Mouse (Mus musculus) embryonic facial prominence, embryonic 14.5 days (tissue): ENCODE measurements at regions not wholly inside any gene's neighbourhood (a gene's known extent, or its start where the extent isn't known, plus 50 kb on each side); places are given as distances from the start of the nearest gene placed in this dataset.

Experiments
- ATAC-seq: fragments of 200-750 bp; cut with Nextera tagmentation; 2 replicates; pipeline ENCODE4 v1.8.0; 2017; ENCODE audit warnings: low read depth, moderate number of reproducible peaks, moderate TSS enrichment
- DNase-seq: peaks from one replicate; pipeline ENCODE4 v3.0.0-alpha.2; 2015; ENCODE audit warnings: low spot score
- H3K27ac ChIP-seq: fragments of 300-500 bp; sonication (generic); replicated peaks from 2 replicates; pipeline ENCODE4 v1.5.1; 2014; ENCODE audit warnings: low read depth, mild to moderate bottlenecking, low read length, moderate library complexity
- H3K27me3 ChIP-seq: fragments of 300-500 bp; sonication (generic); replicated peaks from 2 replicates; pipeline ENCODE4 v1.6.1; 2014; ENCODE audit warnings: low read length; ENCODE audit not compliant: control insufficient read depth, insufficient read depth
- H3K36me3 ChIP-seq: fragments of 300-500 bp; sonication (generic); 2 replicates; pipeline ENCODE4 v1.6.1; 2014; ENCODE audit warnings: low read length, mixed read lengths; ENCODE audit not compliant: control insufficient read depth, insufficient read depth
- H3K4me1 ChIP-seq: fragments of 300-500 bp; sonication (generic); 2 replicates; pipeline ENCODE4 v1.6.1; 2014; ENCODE audit warnings: antibody characterized with exemption, low read length; ENCODE audit not compliant: control insufficient read depth, insufficient read depth
- H3K4me2 ChIP-seq: fragments of 300-500 bp; sonication (generic); 2 replicates; pipeline ENCODE4 v1.6.1; 2014; ENCODE audit warnings: low read depth, mild to moderate bottlenecking, low read length, moderate library complexity, mixed read lengths
- H3K4me3 ChIP-seq: fragments of 300-500 bp; sonication (generic); 2 replicates; pipeline ENCODE4 v1.5.1; 2014; ENCODE audit warnings: low read depth, mild to moderate bottlenecking, low read length
- H3K9ac ChIP-seq: fragments of 300-500 bp; sonication (generic); 2 replicates; pipeline ENCODE4 v1.6.1; 2014; ENCODE audit warnings: low read depth, mild to moderate bottlenecking, low read length, moderate library complexity, mixed read lengths
- H3K9me3 ChIP-seq: fragments of 300-500 bp; sonication (generic); 2 replicates; pipeline ENCODE4 v1.6.1; 2016; ENCODE audit warnings: low read length; ENCODE audit not compliant: control insufficient read depth
- WGBS: fragments of 180-500 bp; shearing (Covaris S2); extraction: QIAGEN DNeasy Blood & Tissue Kit; methylation state at CpG from one replicate; pipeline ENCODE4 v1.1.7; 2014; 5-methylcytosine and 5-hydroxymethylcytosine counted together

DNA sequence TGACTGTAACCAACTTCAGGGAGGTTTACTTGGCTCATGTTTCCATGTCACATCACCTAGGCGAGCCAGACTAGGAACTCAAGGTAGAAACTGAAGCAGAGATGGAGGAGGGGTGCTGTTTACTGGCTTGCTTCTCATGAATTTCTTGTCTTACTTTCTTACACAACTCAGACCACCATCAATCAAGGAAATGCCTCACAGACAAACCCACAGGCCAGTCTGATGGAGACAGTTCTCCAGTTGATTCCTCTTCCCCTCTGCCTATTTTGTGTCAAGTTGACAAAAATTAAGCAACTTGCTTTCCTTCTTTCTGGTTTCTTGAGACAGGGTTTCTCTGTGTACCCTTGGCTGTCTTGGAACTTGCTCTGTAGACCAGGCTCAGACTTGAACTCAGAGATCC lies 83.8 kb upstream of the Phip start:
- Histone ChIP-seq H3K27ac (no peak overlapping the region), H3K36me3 (no peaks in the 10 kb centered on the region), H3K4me3 (no peak overlapping the region), H3K9me3 (no peaks in the 10 kb centered on the region), H3K9ac (no peak overlapping the region), H3K4me1 (no peaks in the 10 kb centered on the region), H3K27me3 (no peaks in the 10 kb centered on the region), H3K4me2 (no peak overlapping the region)
- DNase-seq (no peak), ATAC-seq (no peak)
- 73% methylated on average over 1 of the region's 1 CpGs for WGBS

DNA sequence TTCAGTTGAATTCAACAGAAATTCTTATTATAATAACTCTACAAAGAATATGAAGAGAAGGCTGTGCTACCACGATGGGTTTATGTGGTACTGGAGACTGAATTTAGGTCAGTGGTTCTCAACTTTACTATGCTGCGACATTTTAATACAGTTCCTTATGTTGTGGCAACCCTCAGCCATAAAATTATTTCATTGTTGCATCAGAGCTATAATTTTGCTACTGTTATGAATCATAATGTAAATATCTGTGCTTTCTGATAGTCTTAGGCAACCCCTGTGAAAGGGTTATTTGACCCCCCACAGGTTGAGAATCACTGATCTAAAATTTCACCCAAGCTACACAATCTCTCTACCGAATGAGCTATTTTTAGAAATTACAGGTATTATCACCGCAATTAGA lies 80.9 kb upstream of the Phip start:
- H3K9me3 ChIP-seq = no peaks in the 10 kb centered on the region
- DNase-seq = no peak
- H3K4me1 ChIP-seq = no peaks in the 10 kb centered on the region
- no peak for ATAC-seq
- H3K36me3 ChIP-seq = no peaks in the 10 kb centered on the region
- WGBS = 90% methylated on average over 4 of the region's 4 CpGs
- no peak overlapping the region for H3K27ac ChIP-seq
- no peaks in the 10 kb centered on the region for H3K27me3 ChIP-seq
- no peak overlapping the region for H3K4me2 ChIP-seq
- H3K4me3 ChIP-seq = no peak overlapping the region
- no peak overlapping the region for H3K9ac ChIP-seq

DNA sequence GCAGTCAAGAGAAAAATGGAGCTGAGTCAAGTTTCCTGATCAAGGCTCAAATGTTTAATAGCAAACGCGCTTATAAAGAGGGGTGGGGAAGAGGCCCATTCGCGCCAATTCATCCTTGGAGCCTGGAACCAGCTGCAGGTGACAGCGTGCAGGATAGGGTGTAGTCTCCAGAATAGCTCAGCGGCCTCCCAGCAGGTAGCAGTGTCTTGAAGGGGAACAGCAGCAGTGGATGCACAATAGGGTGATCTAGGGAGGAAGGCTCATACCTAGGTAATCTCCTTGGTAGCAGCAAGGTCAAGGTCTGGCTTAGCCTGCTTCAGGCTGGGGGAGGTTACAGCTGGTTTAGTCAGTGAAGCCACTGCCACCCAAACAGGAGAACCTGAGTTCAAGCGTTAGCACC lies 76.3 kb upstream of the Phip start:
- no peak overlapping the region for H3K27ac ChIP-seq
- WGBS = 78% methylated on average over 7 of the region's 7 CpGs
- 0 out of 2 replicates have a peak, but pooled peaks cover 3% of the 10 kb centered on the region for H3K4me1 ChIP-seq
- no peak for DNase-seq
- H3K9me3 ChIP-seq = no peaks in the 10 kb centered on the region
- H3K9ac ChIP-seq = no peak overlapping the region
- H3K4me3 ChIP-seq = no peak overlapping the region
- no peak overlapping the region for H3K4me2 ChIP-seq
- no peaks in the 10 kb centered on the region for H3K27me3 ChIP-seq
- no peak for ATAC-seq
- H3K36me3 ChIP-seq = no peaks in the 10 kb centered on the region

DNA sequence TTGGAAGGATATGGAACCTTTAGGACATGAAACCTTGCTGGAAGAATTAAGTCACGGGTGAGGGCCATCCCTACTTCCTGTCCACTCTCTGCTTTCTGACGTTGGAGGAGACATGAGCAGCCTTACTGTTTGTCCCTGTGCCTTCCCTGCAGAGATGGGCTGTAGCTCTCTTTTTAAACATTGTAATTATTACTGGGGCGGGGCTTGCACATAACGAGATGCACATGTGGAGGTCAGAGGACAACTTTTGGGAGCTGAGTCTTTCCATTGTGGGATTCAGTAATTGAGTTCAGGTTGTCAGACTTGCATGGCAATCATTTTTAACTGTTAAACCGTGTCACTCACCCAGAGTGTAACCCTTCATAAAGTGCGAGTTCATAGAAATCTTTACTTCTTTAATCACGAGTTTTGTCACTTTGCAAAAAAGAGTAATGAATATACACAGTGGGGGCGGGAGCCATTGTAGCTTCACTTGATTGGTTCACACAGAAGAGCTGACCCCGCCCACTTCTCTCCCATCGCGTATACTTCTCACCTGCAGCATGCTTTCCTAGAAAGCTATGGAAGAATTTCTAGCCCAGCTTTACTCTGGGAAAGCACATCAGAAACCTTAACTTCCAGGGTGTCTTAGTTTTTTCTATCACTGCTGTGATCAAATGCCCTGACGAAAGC lies 72.4 kb upstream of the Phip start:
- Histone ChIP-seq H3K27me3 (no peaks in the 10 kb centered on the region), H3K4me3 (no peak overlapping the region), H3K9ac (no peak overlapping the region), H3K9me3 (no peaks in the 10 kb centered on the region), H3K36me3 (no peaks in the 10 kb centered on the region), H3K4me2 (peak overlapping the region; percentile 25; the same call in 1 of the 2 replicates), H3K4me1 (0 out of 2 replicates have a peak, but pooled peaks cover 3% of the 10 kb centered on the region), H3K27ac (no peak overlapping the region)
- ATAC-seq = no peak
- peak; percentile 29 for DNase-seq
- 34% methylated on average over 12 of the region's 12 CpGs for WGBS

DNA sequence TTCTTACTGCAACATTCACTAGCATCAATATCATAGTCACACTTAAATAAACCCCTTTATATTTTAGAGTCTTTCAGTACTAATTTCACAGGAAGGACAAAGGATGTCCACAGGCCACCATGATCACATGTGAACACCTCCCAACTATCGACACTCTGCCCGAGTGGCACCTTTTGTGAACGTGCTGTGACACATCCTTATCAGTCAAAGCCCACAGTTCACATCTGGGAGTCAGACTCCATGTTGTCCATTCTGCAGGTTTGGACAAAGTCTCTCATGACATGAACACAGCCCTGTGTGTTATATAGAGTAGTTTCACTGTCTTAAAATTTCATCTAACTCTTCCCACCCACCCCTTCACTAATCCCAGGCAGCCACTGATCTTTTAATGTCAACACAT lies 70.7 kb upstream of the Phip start:
- no peak overlapping the region for H3K9ac ChIP-seq
- H3K27me3 ChIP-seq = no peaks in the 10 kb centered on the region
- ATAC-seq (no peak), DNase-seq (no peak)
- H3K9me3 ChIP-seq = no peaks in the 10 kb centered on the region
- H3K27ac ChIP-seq = no peak overlapping the region
- H3K36me3 ChIP-seq = no peaks in the 10 kb centered on the region
- H3K4me2 ChIP-seq = no peak overlapping the region
- H3K4me3 ChIP-seq = no peak overlapping the region
- 88% methylated on average over 3 of the region's 3 CpGs for WGBS
- 0 out of 2 replicates have a peak, but pooled peaks cover 3% of the 10 kb centered on the region for H3K4me1 ChIP-seq

DNA sequence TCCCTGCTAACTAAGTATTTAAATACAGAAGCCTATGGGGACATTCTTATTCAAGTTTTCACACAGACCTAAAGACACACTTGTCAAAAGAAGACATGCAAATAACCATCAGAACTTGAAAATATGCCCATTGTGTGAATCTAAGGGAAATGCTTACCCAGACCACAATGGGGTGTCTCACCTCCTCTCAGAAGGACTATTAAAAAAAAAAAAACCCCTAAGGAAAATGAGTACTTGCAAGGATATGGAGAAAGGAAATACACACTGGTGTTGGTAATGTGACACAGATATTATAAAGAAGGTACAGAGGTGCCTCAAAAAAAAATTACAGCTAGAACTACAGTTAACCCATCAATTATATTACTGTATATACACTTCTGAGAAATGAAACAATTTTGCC lies 68.5 kb upstream of the Phip start:
- no peaks in the 10 kb centered on the region for H3K27me3 ChIP-seq
- H3K9ac ChIP-seq = no peak overlapping the region
- no peak overlapping the region for H3K27ac ChIP-seq
- no peak overlapping the region for H3K4me3 ChIP-seq
- H3K36me3 ChIP-seq = no peaks in the 10 kb centered on the region
- 0 out of 2 replicates have a peak, but pooled peaks cover 3% of the 10 kb centered on the region for H3K4me1 ChIP-seq
- H3K4me2 ChIP-seq = no peak overlapping the region
- no peak for ATAC-seq
- no peak for DNase-seq
- no peaks in the 10 kb centered on the region for H3K9me3 ChIP-seq

DNA sequence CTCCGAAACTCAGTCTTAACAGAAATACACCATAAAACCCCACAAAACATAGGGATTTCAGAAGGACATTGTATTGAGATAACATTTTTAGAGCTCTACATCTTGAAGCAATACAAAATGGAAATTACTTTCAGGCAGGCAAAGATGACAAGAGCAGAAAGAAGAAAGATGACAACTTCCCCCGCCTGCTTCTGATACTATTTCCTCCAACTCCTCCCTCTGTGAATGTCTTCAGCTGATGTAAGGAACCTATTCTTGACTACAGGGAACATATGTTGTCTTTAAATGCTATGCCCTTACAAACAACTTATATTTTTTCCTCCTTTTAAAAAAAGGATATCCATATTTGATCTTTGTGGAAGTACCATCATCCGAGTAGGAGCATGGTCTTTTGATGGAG lies 66.0 kb upstream of the Phip start:
- H3K4me2 ChIP-seq = no peak overlapping the region
- no peak overlapping the region for H3K9ac ChIP-seq
- WGBS = 81% methylated on average over 3 of the region's 3 CpGs
- no peaks in the 10 kb centered on the region for H3K9me3 ChIP-seq
- no peaks in the 10 kb centered on the region for H3K27me3 ChIP-seq
- DNase-seq = no peak
- H3K36me3 ChIP-seq = no peaks in the 10 kb centered on the region
- H3K27ac ChIP-seq = no peak overlapping the region
- no peaks in the 10 kb centered on the region for H3K4me1 ChIP-seq
- no peak overlapping the region for H3K4me3 ChIP-seq
- no peak for ATAC-seq

DNA sequence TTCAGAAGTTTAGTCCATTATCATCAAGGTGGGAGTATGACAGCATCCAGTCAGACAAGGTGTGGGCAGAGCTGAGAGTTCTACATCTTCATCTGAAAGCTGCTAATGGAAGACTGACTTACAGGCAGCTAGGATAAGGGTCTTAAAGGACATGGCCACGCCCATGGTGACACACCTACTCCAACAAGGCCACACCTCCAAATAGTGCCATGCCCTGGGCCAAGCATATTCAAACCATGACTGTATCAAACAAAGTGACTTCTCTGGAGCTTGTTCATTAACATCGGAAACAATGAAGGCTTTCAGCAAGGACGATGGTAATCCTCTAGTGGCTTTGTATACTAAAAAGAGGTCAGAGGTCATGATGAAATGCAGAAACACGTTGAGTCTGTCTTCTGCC lies 65.4 kb upstream of the Phip start:
- WGBS = 47% methylated on average over 4 of the region's 4 CpGs
- no peak for DNase-seq

More for the DNA sequence above, 65.4 kb upstream of the Phip start:
- Histone ChIP-seq H3K4me1 (no peaks in the 10 kb centered on the region), H3K9me3 (no peaks in the 10 kb centered on the region), H3K27me3 (no peaks in the 10 kb centered on the region), H3K36me3 (no peaks in the 10 kb centered on the region), H3K27ac (no peak overlapping the region), H3K4me3 (no peak overlapping the region), H3K9ac (no peak overlapping the region), H3K4me2 (no peak overlapping the region)
- ATAC-seq = no peak
